Mouse (Mus musculus) myocyte (in vitro differentiated cells): ENCODE measurements around the gene Efcab2. TPM values are rescaled to one million over a fixed set of nuclear protein-coding genes. Genes with fewer than 3 reads are reported as not detected.

ENCODE experiments used
- H3K27me3 ChIP-seq: one replicate; pipeline ENCODE4 v1.6.1; 2011; ENCODE audit not compliant: control insufficient read depth, insufficient read depth, insufficient read length
- H3K36me3 ChIP-seq: one replicate; pipeline ENCODE4 v1.6.1; 2011; ENCODE audit not compliant: control insufficient read depth, insufficient read depth
- H3K4me2 ChIP-seq: one replicate; pipeline ENCODE4 v1.6.1; 2011; ENCODE audit warnings: low read depth, control low read depth
- H3K4me3 ChIP-seq: one replicate; pipeline ENCODE4 v1.5.1; 2011; ENCODE audit warnings: mild to moderate bottlenecking, control low read depth, moderate library complexity
- H3K79me2 ChIP-seq: one replicate; pipeline ENCODE4 v1.6.1; 2011; ENCODE audit not compliant: control insufficient read depth, insufficient read depth
- H3ac ChIP-seq: one replicate; pipeline ENCODE4 v1.6.1; 2011; ENCODE audit not compliant: control insufficient read depth, insufficient read length
- CEBPB ChIP-seq: IDR thresholded peaks from 2 replicates; pipeline ENCODE4 v1.6.1; 2011; ENCODE audit warnings: mild to moderate bottlenecking, moderate library complexity; ENCODE audit not compliant: poor library complexity, insufficient read depth, severe bottlenecking
- E2F4 ChIP-seq: IDR thresholded peaks from one replicate; pipeline ENCODE4 v1.6.1; 2011; ENCODE audit warnings: mild to moderate bottlenecking, control low read depth, moderate library complexity; ENCODE audit not compliant: insufficient read depth
- MAX ChIP-seq: IDR thresholded peaks from one replicate; pipeline ENCODE4 v1.6.1; 2011; ENCODE audit warnings: low read depth, mild to moderate bottlenecking, control low read depth
- MYOD1 ChIP-seq, 3 experiments: IDR thresholded peaks; one replicate each; pipeline ENCODE4 v1.6.1; 2011; ENCODE audit warnings: control low read depth in 2 of 3, low read depth in 2 of 3, mild to moderate bottlenecking in 2 of 3, moderate library complexity in 1 of 3; ENCODE audit not compliant: insufficient read length in 2 of 3, control insufficient read depth in 1 of 3
- MYOG ChIP-seq, 3 experiments: IDR thresholded peaks; one replicate each; pipeline ENCODE4 v1.6.1; 2011; ENCODE audit warnings: control low read depth in 2 of 3, low read depth in 2 of 3, mild to moderate bottlenecking in 2 of 3; ENCODE audit not compliant: insufficient read length in 2 of 3, control insufficient read depth in 1 of 3, insufficient read depth in 1 of 3
- POLR2A ChIP-seq: IDR thresholded peaks from one replicate; pipeline ENCODE4 v1.6.1; 2011; ENCODE audit warnings: low read depth, mild to moderate bottlenecking, control low read depth, moderate library complexity; ENCODE audit not compliant: insufficient read length
- POLR2AphosphoS2 ChIP-seq: IDR thresholded peaks from one replicate; pipeline ENCODE4 v1.6.1; 2011; ENCODE audit warnings: low read depth, control low read depth; ENCODE audit not compliant: insufficient read length
- REST ChIP-seq: IDR thresholded peaks from one replicate; pipeline ENCODE4 v1.6.1; 2011; ENCODE audit warnings: mild to moderate bottlenecking, control low read depth, moderate library complexity; ENCODE audit not compliant: insufficient read depth, insufficient read length
- SRF ChIP-seq: IDR thresholded peaks from one replicate; pipeline ENCODE4 v1.6.1; 2011; ENCODE audit warnings: low read depth; ENCODE audit not compliant: control insufficient read depth, insufficient read length
- TCF12 ChIP-seq: IDR thresholded peaks from one replicate; pipeline ENCODE4 v1.6.1; 2011; ENCODE audit warnings: mild to moderate bottlenecking, control low read depth; ENCODE audit not compliant: poor library complexity, insufficient read depth, severe bottlenecking
- TCF3 ChIP-seq: IDR thresholded peaks from one replicate; pipeline ENCODE4 v1.6.1; 2011; ENCODE audit warnings: low read depth, control low read depth; ENCODE audit not compliant: insufficient read length
- USF1 ChIP-seq: IDR thresholded peaks from one replicate; pipeline ENCODE4 v1.6.1; 2011; ENCODE audit warnings: low read depth, mild to moderate bottlenecking, control low read depth, moderate library complexity
- polyA plus RNA-seq: library from polyadenylated mRNA; unstranded; fragments of >200 nt; fragmentation: generic; extraction: Trizol; gene quantifications from one replicate; pipeline ENCODE4 v1.2.1, GENCODE M21; 2012; ENCODE audit warnings: missing spikeins

Gene Efcab2
- polyA plus RNA-seq, 1 experiment, result 0.72 TPM

DNA sequence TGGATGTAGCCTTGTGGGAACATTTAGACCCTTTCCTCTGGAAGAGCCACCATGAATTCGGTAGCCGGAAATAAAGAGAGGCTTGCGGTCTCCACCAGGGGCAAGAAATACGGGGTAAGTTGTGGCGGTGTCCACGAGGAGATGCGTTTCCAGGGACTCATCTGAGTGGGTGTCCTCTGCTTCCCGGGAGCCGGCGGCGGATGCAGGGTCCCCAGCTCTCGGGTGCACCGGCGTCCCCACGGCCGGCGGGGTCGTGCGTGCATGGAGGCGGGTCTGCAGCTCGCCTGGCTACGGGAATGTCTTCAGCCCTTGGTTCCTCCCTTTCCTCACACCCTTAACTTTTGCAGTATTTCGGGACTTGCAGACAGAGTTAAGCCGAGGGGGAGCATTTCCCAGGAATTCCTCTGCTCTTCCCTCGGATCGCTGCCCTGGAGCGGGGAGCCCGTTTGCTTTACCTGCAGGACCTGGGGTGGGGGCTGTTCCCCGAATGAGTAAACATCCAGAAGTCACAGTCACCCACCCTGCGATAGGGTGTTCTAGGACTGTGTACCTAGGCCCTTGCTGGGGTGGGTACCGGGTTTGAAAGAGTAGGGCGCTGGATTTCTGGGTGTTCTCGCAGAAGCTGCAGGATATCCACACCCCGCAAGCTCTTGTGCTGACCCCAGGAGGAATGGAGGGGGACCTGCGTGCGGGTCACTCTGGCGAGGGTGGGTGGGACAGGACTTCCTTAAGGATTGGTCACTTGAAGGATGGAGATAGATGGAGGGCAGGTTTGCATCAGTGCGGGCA lies 123.8 kb downstream of the Efcab2 start:
- TF ChIP-seq REST (no peak), E2F4 (no peak), TCF12 (no peak), POLR2A (no peak), MYOG (IDR thresholded peaks at IDR 0.05; ENCODE audit: control insufficient read depth in 1 of 3, insufficient read depth in 1 of 3, insufficient read length in 2 of 3, low read depth in 2 of 3) (no peak), MYOD1 (IDR thresholded peaks at IDR 0.05; ENCODE audit: control insufficient read depth in 1 of 3, insufficient read length in 2 of 3, low read depth in 2 of 3) (no peak), TCF3 (no peak), MAX (no peak), SRF (no peak), POLR2AphosphoS2 (no peak), CEBPB (no peak), USF1 (no peak)
- H3K27me3 ChIP-seq, result no peaks in the 10 kb centered on the region
- peak overlapping the region; percentile 61 for H3ac ChIP-seq
- H3K4me3 ChIP-seq, result peak overlapping the region; percentile 76
- H3K4me2 ChIP-seq, result peak overlapping the region; percentile 100
- no peaks in the 10 kb centered on the region for H3K36me3 ChIP-seq
- H3K79me2 ChIP-seq, result peaks cover 5% of the 10 kb centered on the region

GRCm38 (mm10) chr1:178530301-178531078 lies 124.6 kb downstream of the Efcab2 start:
- H3K79me2 ChIP-seq, result peaks cover 5% of the 10 kb centered on the region
- peak overlapping the region; percentile 76 for H3K4me3 ChIP-seq
- no peaks in the 10 kb centered on the region for H3K27me3 ChIP-seq
- peak overlapping the region; percentile 61 for H3ac ChIP-seq
- peaks cover 3% of the 10 kb centered on the region for H3K36me3 ChIP-seq
- peak overlapping the region; percentile 100 for H3K4me2 ChIP-seq
- no peak for TF ChIP-seq E2F4
- TF ChIP-seq MYOG (IDR thresholded peaks at IDR 0.05; ENCODE audit: control insufficient read depth in 1 of 3, insufficient read depth in 1 of 3, insufficient read length in 2 of 3, low read depth in 2 of 3), result peak in 1 of 3 experiments; percentile 19

Other genes with a start within 250 kb of the Efcab2 start
- gene Desi2, start 218.7 kb upstream of the Efcab2 start, polyA plus RNA-seq, result 11.4 TPM
- gene Cox20, start 87.0 kb upstream of the Efcab2 start, polyA plus RNA-seq, result 67.2 TPM
- 95.0 TPM for gene Hnrnpu, start 68.3 kb upstream of the Efcab2 start, polyA plus RNA-seq
- gene Kif26b, start 123.0 kb downstream of the Efcab2 start, polyA plus RNA-seq, result 5.9 TPM